Mouse (Mus musculus): Measurements from ENCODE around the gene Sipa1l3.

GRCm38 (mm10) chr7:29340247-29340646 lies 178.2 kb downstream of the Sipa1l3 start:
- TF ChIP-seq CTCF (IDR thresholded peaks at IDR 0.05; ENCODE audit: low read depth, low read length) (no peak), EP300 (IDR thresholded peaks at IDR 0.05; ENCODE audit: insufficient read depth, low read depth, low read length) (no peak)
